22 mouse cellular contexts compared by ENCODE assay signal in the genomic region with DNA sequence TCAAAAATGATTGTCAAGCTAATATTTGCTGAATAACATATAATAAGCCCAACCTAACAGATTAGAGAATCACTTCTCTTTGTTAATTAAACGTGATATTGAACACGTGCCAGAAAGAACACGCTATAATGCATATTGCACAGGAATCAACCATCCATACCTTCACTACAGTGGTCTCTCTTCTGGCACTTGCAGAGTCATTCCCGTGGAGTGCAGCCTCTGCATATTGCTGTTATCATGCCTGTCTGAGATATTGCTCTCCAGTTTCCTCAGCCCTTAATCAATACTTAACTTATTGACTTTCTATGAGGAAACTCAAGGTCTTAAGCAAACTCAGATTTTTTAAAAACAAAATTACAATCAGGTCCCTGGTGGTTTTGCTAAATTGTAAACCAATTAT.
DNase-seq lines count a peak whose midpoint lies in the region; ATAC-seq and TF ChIP-seq lines count a peak whose summit lies in the region.
"Had no signal": no experiment of that assay in that cellular context is flagged by ENCODE, and none has a peak within 500 bp of the region (broad histone marks: within the 10 kb centered on the region; RNA-seq: fewer than 3 reads in every experiment).

No protein-coding gene starts in this region.

- 67% methylated on average over 4 of the region's 4 CpGs for WGBS in liver, embryonic 16.5 days (ENCODE audit: insufficient replicate concordance)
- 78% methylated on average over 4 of the region's 4 CpGs for WGBS in liver, postnatal 0 days (ENCODE audit: insufficient replicate concordance)

- no peaks in the 10 kb centered on the region for H3K9me3 ChIP-seq in liver, embryonic 16.5 days (replicated peaks; ENCODE audit: control insufficient read depth, low read length)
- no peaks in the 10 kb centered on the region for H3K9me3 ChIP-seq in liver, postnatal 0 days (ENCODE audit: low read length)
- H3K9me3 ChIP-seq: G1E had no signal

- H3K27ac ChIP-seq in liver, embryonic 16.5 days (ENCODE audit: low read length), result no peak overlapping the region
- H3K27ac ChIP-seq in liver, postnatal 0 days (ENCODE audit: low read depth), result no peak overlapping the region

- no peak overlapping the region for H3K4me2 ChIP-seq in liver, embryonic 16.5 days (ENCODE audit: low read depth, low read length)
- no peak overlapping the region for H3K4me2 ChIP-seq in liver, postnatal 0 days (ENCODE audit: low read depth, low read length)

- H3K36me3 ChIP-seq in liver, embryonic 16.5 days (ENCODE audit: control insufficient read depth, insufficient read depth), result no peaks in the 10 kb centered on the region
- no peaks in the 10 kb centered on the region for H3K36me3 ChIP-seq in liver, postnatal 0 days (replicated peaks; ENCODE audit: insufficient read depth, low read length)
- H3K36me3 ChIP-seq: G1E had no signal

- no peaks in the 10 kb centered on the region for H3K27me3 ChIP-seq in liver, embryonic 16.5 days (ENCODE audit: control insufficient read depth, insufficient read depth, low read depth, low read length)
- no peaks in the 10 kb centered on the region for H3K27me3 ChIP-seq in liver, postnatal 0 days (ENCODE audit: insufficient read depth, low read length)
- H3K27me3 ChIP-seq: CH12.LX had no signal

- H3K4me1 ChIP-seq in liver, embryonic 16.5 days (ENCODE audit: control insufficient read depth, low read depth, low read length), result no peaks in the 10 kb centered on the region
- no peaks in the 10 kb centered on the region for H3K4me1 ChIP-seq in liver, postnatal 0 days (ENCODE audit: insufficient read depth)

- no peak for TF ChIP-seq CTCF in liver, postnatal 0 days (IDR thresholded peaks at IDR 0.05; ENCODE audit: low read depth)

- H3K4me3 ChIP-seq in liver, embryonic 16.5 days (ENCODE audit: low read depth, low read length), result no peak overlapping the region
- no peak overlapping the region for H3K4me3 ChIP-seq in liver, postnatal 0 days (ENCODE audit: low read depth, low read length)

- DNase-seq in liver, postnatal 0 days, result no peak
- DNase-seq in layer of hippocampus, adult 18-20 months (ENCODE audit: low spot score in 2 of 2), result no peak
- DNase-seq in retina, embryonic 14.5 days (ENCODE audit: low spot score), result no peak
- DNase-seq in kidney, postnatal 36 days, result no peak
- DNase-seq: adrenal gland, adult 2 months; adrenal gland, adult 8-10 months; adrenal gland, postnatal 10 days; adrenal gland, postnatal 14 days; adrenal gland, postnatal 25 days; adrenal gland, postnatal 36 days; B cell, adult 2 months; cerebellum, adult 11 months; cerebellum, adult 11-12 months had no signal

- ATAC-seq in liver, embryonic 16.5 days (ENCODE audit: low read depth), result peak; percentile 43
- no peak for ATAC-seq in liver, postnatal 0 days
- 0 out of 2 replicates have a peak, but pooled peaks have one; percentile 47 for ATAC-seq in erythroblast, adult 5-6 weeks (replicated peaks; ENCODE audit: low FRiP score, poor library complexity, severe bottlenecking)
- peak; percentile 72 for ATAC-seq in erythroid progenitor cell, adult 5-6 weeks (replicated peaks; ENCODE audit: low FRiP score, poor library complexity, severe bottlenecking)
- 0 out of 2 replicates have a peak, but pooled peaks have one; percentile 55 for ATAC-seq in megakaryocyte-erythroid progenitor cell, adult 5-6 weeks (replicated peaks; ENCODE audit: low FRiP score, low TSS enrichment, poor library complexity, severe bottlenecking)
- ATAC-seq: activated CD4-positive, CD25-positive, alpha-beta regulatory T cell, adult 4 months; CD4-positive, CD25-positive, alpha-beta regulatory T cell, adult 4 months; Patski had no signal

- no peak for TF ChIP-seq EP300 in liver, postnatal 0 days (IDR thresholded peaks at IDR 0.05; ENCODE audit: low read depth)

- no peak overlapping the region for H3K9ac ChIP-seq in liver, embryonic 16.5 days (ENCODE audit: low read depth, low read length)
- no peak overlapping the region for H3K9ac ChIP-seq in liver, postnatal 0 days (replicated peaks)
